Mouse (Mus musculus) hindbrain, embryonic 15.5 days (tissue): Measurements from ENCODE around the gene Ptpdc1. TPM values are rescaled to one million over a fixed set of nuclear protein-coding genes. Genes with fewer than 3 reads are reported as not detected.
A peak's percentile ranks its signal among the peaks of the same experiment; 100 is the strongest.

Experiments
- ATAC-seq: fragments of 200-750 bp; cut with Nextera tagmentation; 2 replicates; pipeline ENCODE4 v1.8.0; 2017; ENCODE audit warnings: low read depth, moderate number of reproducible peaks, moderate TSS enrichment; ENCODE audit not compliant: low FRiP score
- H3K27ac ChIP-seq: fragments of 300-500 bp; sonication (generic); replicated peaks from 2 replicates; pipeline ENCODE4 v1.5.1; 2015; ENCODE audit warnings: mild to moderate bottlenecking, inconsistent platforms
- H3K27me3 ChIP-seq: fragments of 300-500 bp; sonication (generic); 2 replicates; pipeline ENCODE4 v1.6.1; 2015; ENCODE audit warnings: control low read depth, inconsistent platforms
- H3K36me3 ChIP-seq: fragments of 300-500 bp; sonication (generic); 2 replicates; pipeline ENCODE4 v1.6.1; 2015; ENCODE audit warnings: control low read depth, inconsistent platforms
- H3K4me1 ChIP-seq: fragments of 300-500 bp; sonication (generic); replicated peaks from 2 replicates; pipeline ENCODE4 v1.6.1; 2015; ENCODE audit warnings: control low read depth, inconsistent platforms
- H3K4me2 ChIP-seq: fragments of 300-500 bp; sonication (generic); 2 replicates; pipeline ENCODE4 v1.6.1; 2015; ENCODE audit warnings: moderate library complexity, mild to moderate bottlenecking, inconsistent platforms
- H3K4me3 ChIP-seq: fragments of 300-500 bp; sonication (generic); 2 replicates; pipeline ENCODE4 v1.5.1; 2015; ENCODE audit warnings: mild to moderate bottlenecking, inconsistent platforms
- H3K9ac ChIP-seq: fragments of 300-500 bp; sonication (generic); 2 replicates; pipeline ENCODE4 v1.6.1; 2015; ENCODE audit warnings: inconsistent platforms
- H3K9me3 ChIP-seq: fragments of 300-500 bp; sonication (generic); 2 replicates; pipeline ENCODE4 v1.6.1; 2016; ENCODE audit warnings: control low read depth, inconsistent platforms
- WGBS: fragments of 180-500 bp; shearing (Covaris S2); methylation state at CpG from one replicate; pipeline ENCODE4 v1.1.7; 2015; 5-methylcytosine and 5-hydroxymethylcytosine counted together
- polyA plus RNA-seq: library from polyadenylated mRNA; unstranded; fragments of >200 nt; fragmentation: Nextera tagmentation; extraction: Ambion mirVana; gene quantifications from 2 replicates; pipeline ENCODE4 v1.2.1, GENCODE M21; 2015

The Ptpdc1 gene
- polyA plus RNA-seq, 1 experiment from 2014 or later, result 17.2 TPM

DNA sequence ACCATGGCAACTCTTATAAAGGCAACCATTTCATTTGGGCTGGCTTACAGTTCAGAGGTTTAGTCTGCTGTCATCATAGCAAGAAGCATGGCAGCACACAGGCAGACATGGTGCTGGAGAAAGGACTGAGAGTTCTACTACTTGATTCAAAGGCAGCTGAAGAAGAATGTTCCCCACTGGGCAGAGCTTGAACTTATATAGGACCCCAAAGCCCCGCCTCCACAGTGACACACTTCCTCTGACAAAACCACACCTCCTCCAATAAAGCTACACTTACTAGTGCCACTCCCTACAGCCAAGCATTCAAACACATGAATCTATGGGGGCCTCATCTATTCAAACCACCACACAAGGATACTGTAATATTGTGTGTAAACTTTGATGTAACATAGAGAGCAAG is 70.9 kb downstream of the Ptpdc1 start:
- 87% methylated on average over 1 of the region's 1 CpGs for WGBS
- peaks cover 12% of the 10 kb centered on the region for H3K4me1 ChIP-seq
- no peak for ATAC-seq
- no peaks in the 10 kb centered on the region for H3K36me3 ChIP-seq
- H3K9me3 ChIP-seq, result no peaks in the 10 kb centered on the region
- H3K27me3 ChIP-seq, result no peaks in the 10 kb centered on the region
- no peak overlapping the region for H3K4me2 ChIP-seq
- no peak overlapping the region for H3K27ac ChIP-seq
- no peak overlapping the region for H3K4me3 ChIP-seq
- no peak overlapping the region for H3K9ac ChIP-seq

DNA sequence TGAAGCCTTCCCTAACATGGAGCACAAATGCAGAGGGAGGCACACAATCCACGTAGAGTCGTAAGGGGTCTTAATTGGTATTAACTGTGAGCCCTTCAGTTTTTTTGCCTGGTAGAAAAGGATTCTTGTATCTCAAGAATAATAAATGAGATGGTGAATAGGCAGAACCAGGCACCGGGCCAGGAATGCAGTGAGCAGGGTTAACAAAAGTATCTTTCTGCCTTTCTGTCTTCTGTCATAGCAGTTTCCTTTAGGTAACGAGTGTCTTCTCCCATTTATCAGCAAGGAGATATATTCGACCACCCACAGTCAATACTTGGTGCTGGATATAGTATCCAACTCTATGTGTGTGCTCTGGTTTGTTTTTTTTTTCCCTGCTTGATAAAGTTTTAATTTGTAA is 72.0 kb downstream of the Ptpdc1 start:
- ATAC-seq, result no peak
- Histone ChIP-seq H3K4me3 (no peak overlapping the region), H3K9me3 (no peaks in the 10 kb centered on the region), H3K36me3 (no peaks in the 10 kb centered on the region), H3K9ac (no peak overlapping the region), H3K4me2 (no peak overlapping the region), H3K4me1 (peaks cover 12% of the 10 kb centered on the region), H3K27me3 (no peaks in the 10 kb centered on the region), H3K27ac (peak overlapping the region; percentile 86)
- 38% methylated on average over 5 of the region's 5 CpGs for WGBS

DNA sequence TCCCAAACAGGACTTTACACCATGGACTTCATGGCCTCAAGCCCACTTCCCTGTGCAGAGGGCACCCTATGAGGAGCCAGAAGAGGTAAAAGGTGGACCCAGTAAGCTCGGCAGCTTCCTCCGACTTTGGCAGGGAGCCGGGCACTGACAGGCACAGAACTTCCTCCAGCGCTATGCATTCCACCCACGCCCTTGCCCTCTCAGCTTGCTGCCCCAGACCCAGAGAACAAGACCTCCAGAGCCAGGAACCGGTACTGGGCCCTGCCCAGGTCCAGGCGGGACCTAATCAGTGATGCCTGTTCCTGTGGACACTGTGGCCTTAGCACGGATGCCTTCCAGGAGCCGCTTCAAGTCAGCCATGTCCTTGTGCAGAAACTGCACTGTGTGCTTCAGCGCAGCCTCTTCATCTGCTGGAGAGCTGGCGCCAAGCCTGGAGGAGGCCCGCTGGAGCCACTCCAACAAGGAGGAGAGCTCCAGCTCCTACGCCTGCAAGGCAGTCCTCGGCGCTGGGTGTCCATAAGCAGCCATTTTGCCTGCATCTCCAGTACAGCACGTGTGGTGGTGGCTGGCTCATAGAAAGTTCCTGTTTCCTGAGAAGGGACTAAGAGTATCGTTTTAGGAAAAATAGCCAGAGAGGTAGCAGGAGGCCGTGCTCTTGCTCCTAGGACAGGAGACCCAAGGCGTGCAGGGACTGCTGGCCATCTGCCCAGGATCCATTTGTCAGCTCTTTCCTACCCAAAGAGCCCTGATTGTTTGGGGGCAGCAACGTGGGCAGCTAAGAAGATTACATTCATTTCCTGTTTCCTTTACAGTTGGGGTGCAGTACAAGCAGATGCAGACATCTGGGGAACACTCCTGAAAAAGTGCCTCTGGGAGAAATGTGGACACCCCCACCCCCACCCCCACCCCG is 73.0 kb downstream of the Ptpdc1 start:
- no peaks in the 10 kb centered on the region for H3K36me3 ChIP-seq
- no peaks in the 10 kb centered on the region for H3K27me3 ChIP-seq
- no peaks in the 10 kb centered on the region for H3K9me3 ChIP-seq
- peak overlapping the region; percentile 10 for H3K4me3 ChIP-seq
- H3K4me2 ChIP-seq, result peak overlapping the region; percentile 39
- H3K4me1 ChIP-seq, result peaks cover 12% of the 10 kb centered on the region
- no peak overlapping the region for H3K9ac ChIP-seq
- peak overlapping the region; percentile 86 for H3K27ac ChIP-seq
- peak; percentile 82 for ATAC-seq
- 51% methylated on average over 21 of the region's 21 CpGs for WGBS

DNA sequence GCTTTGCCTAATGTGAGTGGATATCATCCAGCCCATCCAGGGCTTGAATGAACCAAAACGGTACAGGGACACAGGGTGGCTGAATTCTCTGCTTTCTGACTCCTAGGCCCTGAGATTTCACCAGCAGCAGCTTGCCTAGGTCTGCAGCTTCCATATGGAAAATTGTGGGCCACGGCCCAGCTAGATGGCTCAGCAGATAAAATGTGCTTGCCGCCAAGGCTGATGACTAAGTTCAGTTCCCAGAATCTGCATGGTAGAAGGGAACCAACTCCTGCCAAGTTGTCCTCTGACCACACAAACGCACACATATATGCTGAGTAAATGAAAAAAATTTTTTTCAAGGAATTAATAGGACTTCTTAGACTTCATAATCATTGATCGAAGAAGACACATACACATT is 77.2 kb downstream of the Ptpdc1 start:
- no peak overlapping the region for H3K27ac ChIP-seq
- 89% methylated on average over 5 of the region's 5 CpGs for WGBS

DNA sequence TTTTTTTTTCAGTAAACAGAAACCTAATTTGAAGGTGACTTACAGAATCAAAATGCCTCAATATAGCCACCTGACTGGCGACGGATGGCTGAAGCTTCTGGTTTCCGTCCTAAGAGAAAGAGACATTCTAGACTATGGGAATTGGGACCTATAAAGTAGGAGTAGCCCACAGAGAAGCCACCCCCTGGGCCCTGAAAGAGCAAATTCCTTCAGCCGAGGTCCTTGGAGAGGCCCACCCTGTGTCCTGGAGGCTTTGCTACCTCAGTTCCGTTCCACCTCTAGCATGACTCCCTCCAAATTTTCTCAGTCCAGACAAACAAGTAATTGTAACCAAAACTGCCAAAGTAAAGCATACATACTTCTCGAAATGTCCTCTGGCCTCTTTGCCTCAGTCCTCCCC is 77.8 kb downstream of the Ptpdc1 start:
- H3K9ac ChIP-seq, result no peak overlapping the region
- H3K36me3 ChIP-seq, result no peaks in the 10 kb centered on the region
- no peak overlapping the region for H3K4me3 ChIP-seq
- no peak overlapping the region for H3K4me2 ChIP-seq
- no peaks in the 10 kb centered on the region for H3K27me3 ChIP-seq
- no peak for ATAC-seq
- WGBS, result 90% methylated on average over 6 of the region's 6 CpGs
- H3K4me1 ChIP-seq, result peaks cover 29% of the 10 kb centered on the region
- H3K9me3 ChIP-seq, result no peaks in the 10 kb centered on the region
- no peak overlapping the region for H3K27ac ChIP-seq

More for the DNA sequence above, 77.2 kb downstream of the Ptpdc1 start:
- Histone ChIP-seq H3K4me2 (no peak overlapping the region), H3K27me3 (no peaks in the 10 kb centered on the region), H3K4me1 (peaks cover 33% of the 10 kb centered on the region), H3K9ac (no peak overlapping the region), H3K9me3 (no peaks in the 10 kb centered on the region), H3K36me3 (no peaks in the 10 kb centered on the region), H3K4me3 (no peak overlapping the region)
- no peak for ATAC-seq

DNA sequence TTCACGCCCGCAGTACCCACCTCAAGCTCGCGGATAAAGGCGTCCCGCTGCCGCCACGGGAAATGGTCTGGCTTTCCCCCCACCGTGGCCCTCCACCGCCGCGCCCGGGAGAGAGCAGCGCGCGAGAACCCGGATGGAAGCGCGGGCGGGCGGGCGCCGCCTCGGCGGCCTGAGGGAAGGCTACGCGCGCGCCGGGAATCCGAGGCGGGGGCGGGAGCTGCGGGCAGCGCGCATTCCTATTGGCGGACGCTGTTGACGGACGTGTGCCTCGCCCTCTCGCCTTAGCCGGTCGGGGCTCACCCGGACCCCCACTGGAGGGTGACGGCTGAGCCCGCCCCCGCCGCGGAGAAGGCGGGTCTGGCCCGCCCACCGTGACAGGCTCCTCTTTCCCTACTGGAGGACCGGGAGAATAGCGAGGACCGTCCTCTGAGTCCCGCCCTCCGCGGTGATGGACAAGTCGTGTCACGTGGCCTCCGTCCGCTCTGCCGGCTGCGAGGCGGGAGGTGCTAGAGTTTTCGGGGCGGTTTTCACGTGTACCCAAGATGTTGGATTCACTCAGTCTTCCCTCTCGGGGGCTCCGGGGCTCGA is 79.0 kb downstream of the Ptpdc1 start:
- WGBS, result under 1% methylated on average over 64 of the region's 72 CpGs
- Histone ChIP-seq H3K36me3 (no peaks in the 10 kb centered on the region), H3K4me1 (peaks cover 31% of the 10 kb centered on the region), H3K27me3 (no peaks in the 10 kb centered on the region), H3K27ac (peak overlapping the region; percentile 100), H3K9me3 (no peaks in the 10 kb centered on the region), H3K9ac (peak overlapping the region; percentile 99), H3K4me2 (peak overlapping the region; percentile 81), H3K4me3 (peak overlapping the region; percentile 97)
- ATAC-seq, result peak; percentile 99

DNA sequence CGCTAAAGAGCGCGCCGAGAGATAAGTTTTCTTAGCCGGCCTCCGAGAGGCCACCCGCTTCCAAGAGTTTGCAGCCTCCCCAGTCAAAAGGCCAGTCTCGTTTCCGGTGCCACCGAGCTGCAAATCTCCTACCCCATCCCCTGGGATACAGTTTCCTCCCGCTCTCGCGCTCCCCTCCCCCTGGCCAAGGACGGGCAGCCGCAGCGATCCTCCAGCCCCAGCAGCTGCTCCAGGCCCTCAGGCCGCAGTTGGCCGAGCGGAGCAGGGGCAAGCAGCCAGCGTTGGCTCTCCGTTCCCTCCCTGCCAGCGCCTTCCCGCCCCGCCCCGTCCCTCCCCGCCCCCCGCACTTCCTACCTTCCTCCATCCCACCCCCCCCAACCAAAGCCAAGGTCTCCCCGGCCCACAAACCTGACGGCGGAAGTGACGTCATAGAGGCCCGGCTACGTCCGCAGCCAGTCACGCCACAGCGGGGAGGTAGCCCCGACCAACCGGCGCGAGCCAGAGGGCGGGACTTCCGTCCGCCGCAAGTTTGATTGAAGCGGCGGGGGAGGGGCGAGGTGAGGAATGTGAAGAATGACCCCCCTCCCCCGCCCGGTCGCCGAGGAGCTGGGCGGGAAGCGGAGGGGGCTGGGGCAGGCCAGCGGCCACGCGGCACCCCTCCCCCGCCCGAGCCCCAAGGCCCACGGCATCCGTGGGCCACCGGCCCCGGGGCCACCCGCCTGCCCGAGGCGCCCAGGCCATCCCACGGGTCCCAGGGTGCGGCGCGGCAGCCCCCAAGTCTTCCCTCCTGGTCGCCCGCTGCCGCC is 79.8 kb downstream of the Ptpdc1 start:
- Histone ChIP-seq H3K36me3 (no peaks in the 10 kb centered on the region), H3K27ac (peak overlapping the region; percentile 100), H3K4me2 (peak overlapping the region; percentile 81), H3K9me3 (no peaks in the 10 kb centered on the region), H3K4me1 (peaks cover 36% of the 10 kb centered on the region), H3K9ac (peak overlapping the region; percentile 99), H3K4me3 (peak overlapping the region; percentile 97), H3K27me3 (no peaks in the 10 kb centered on the region)
- peak; percentile 86 for ATAC-seq
- under 1% methylated on average over 37 of the region's 72 CpGs for WGBS

DNA sequence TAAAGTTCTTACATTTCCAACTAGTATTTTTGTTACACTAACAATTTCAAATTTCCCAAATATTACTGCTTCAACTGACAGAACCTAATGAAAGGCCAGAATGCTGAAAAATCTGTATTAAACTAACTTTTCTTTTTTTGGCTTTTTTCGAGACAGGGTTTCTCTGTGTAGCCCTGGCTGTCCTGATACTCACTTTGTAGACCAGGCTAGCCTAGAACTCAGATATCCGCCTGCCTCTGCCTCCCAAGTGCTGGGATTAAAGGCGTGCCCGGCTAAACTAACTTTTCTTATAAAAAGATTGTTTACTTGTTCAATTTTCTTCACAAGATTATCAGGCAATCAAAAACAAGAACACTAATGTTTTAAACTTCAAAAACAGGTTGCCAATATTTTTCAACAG is 80.6 kb downstream of the Ptpdc1 start:
- H3K27me3 ChIP-seq, result no peaks in the 10 kb centered on the region
- peak overlapping the region; percentile 97 for H3K4me3 ChIP-seq
- WGBS, result 49% methylated on average over 4 of the region's 4 CpGs
- H3K27ac ChIP-seq, result no peak overlapping the region
- peak overlapping the region; percentile 81 for H3K4me2 ChIP-seq
- peaks cover 42% of the 10 kb centered on the region for H3K4me1 ChIP-seq
- H3K36me3 ChIP-seq, result no peaks in the 10 kb centered on the region
- peak overlapping the region; percentile 79; the same call in 1 of the 2 replicates for H3K9ac ChIP-seq
- H3K9me3 ChIP-seq, result no peaks in the 10 kb centered on the region
- ATAC-seq, result no peak

DNA sequence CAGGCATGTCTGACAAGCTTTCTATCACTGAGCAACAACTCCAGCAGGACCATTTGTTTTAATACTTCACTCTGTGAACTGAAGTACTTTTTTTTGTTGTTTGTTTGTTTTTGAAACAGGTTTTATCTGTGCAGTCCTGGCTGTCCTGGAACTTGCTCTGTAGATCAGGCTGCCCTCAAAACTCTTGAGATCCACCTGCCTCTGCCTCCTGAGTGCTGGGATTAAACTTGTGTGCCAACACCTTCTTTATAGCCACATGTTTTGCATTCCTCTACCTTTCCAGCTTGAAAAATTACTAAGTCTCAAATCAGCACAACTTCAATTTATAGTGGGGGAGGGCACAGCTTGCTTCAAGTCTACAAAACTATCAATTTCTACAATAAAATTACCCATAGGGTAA is 81.1 kb downstream of the Ptpdc1 start:
- peaks cover 44% of the 10 kb centered on the region for H3K4me1 ChIP-seq
- no peak for ATAC-seq
- no peaks in the 10 kb centered on the region for H3K36me3 ChIP-seq
- H3K27ac ChIP-seq, result no peak overlapping the region
- 0 out of 2 replicates have a peak overlapping the region, but pooled peaks have one; percentile 97 for H3K4me3 ChIP-seq
- no peak overlapping the region for H3K9ac ChIP-seq
- H3K9me3 ChIP-seq, result no peaks in the 10 kb centered on the region
- peak overlapping the region; percentile 81 for H3K4me2 ChIP-seq
- H3K27me3 ChIP-seq, result no peaks in the 10 kb centered on the region

DNA sequence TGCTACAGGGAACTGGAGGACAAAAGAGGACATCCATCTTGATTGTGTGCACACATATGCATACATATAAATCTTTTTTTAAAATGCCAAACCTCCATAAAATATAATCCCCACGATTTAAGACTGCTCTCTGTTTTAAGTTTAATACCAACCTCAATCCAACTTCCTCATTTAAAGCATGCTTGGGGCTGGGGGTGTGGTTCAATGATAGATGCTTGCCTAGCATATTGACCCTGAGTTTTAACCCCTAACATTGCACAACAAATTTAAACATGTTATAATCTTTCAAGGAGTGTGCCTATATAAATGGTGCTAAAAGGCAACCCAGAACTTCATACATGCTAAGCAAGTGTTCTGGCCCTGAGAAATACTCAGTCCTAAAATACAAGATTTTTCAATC is 85.0 kb downstream of the Ptpdc1 start:
- Histone ChIP-seq H3K9ac (no peak overlapping the region), H3K4me1 (peaks cover 45% of the 10 kb centered on the region), H3K9me3 (no peaks in the 10 kb centered on the region), H3K4me3 (no peak overlapping the region), H3K36me3 (0 out of 2 replicates have a peak, but pooled peaks cover 5% of the 10 kb centered on the region), H3K27ac (no peak overlapping the region), H3K27me3 (no peaks in the 10 kb centered on the region), H3K4me2 (0 out of 2 replicates have a peak overlapping the region, but pooled peaks have one; percentile 11)
- 52% methylated on average over 1 of the region's 1 CpGs for WGBS
- ATAC-seq, result no peak

DNA sequence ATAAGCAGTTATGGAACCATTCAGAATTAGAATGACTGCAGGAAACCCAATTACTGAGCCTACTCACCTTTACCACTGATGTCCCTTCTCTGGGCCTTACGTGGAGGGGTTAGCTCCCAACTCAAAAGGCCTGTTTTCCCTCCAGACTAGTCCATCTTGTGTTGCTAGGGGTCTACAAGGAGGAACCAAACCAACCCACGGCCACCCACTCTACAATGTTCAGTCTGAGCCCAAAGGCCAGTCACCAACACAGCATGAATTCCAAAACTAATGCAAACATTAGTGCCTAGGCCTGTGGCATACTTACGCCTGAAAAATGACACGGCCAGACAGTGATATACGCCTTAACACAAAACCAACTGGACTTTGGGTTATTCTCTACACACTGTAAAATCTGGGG is 92.0 kb downstream of the Ptpdc1 start:
- 83% methylated on average over 5 of the region's 5 CpGs for WGBS
- no peaks in the 10 kb centered on the region for H3K9me3 ChIP-seq
- no peak for ATAC-seq
- peaks cover 3% of the 10 kb centered on the region; the same call in 1 of the 2 replicates for H3K4me1 ChIP-seq
- H3K27me3 ChIP-seq, result no peaks in the 10 kb centered on the region
- H3K4me3 ChIP-seq, result no peak overlapping the region
- no peak overlapping the region for H3K9ac ChIP-seq
- no peak overlapping the region for H3K27ac ChIP-seq
- H3K36me3 ChIP-seq, result 0 out of 2 replicates have a peak, but pooled peaks cover 8% of the 10 kb centered on the region
- H3K4me2 ChIP-seq, result no peak overlapping the region

DNA sequence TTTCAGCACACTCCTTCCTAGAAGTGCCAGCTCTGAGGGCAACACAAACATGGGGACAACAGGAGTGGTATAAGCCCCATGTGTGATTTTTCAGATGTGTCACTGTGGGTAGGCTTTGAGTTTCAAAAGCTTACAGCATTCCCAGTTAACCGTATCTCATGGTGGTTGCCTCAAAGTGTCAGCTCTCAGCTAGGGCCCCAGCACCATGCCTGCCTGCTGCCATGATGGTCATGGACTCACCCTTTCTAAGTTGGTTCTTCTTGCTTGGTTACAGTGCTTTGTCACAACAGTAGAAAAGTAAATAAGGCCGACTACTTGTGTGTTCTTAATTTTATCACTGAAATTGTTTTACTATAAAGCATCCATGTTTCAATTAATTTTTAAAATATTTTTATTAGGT is 94.0 kb downstream of the Ptpdc1 start:
- ATAC-seq, result no peak
- no peaks in the 10 kb centered on the region for H3K9me3 ChIP-seq
- no peak overlapping the region for H3K4me3 ChIP-seq
- no peak overlapping the region for H3K9ac ChIP-seq
- 0 out of 2 replicates have a peak, but pooled peaks cover 3% of the 10 kb centered on the region for H3K36me3 ChIP-seq
- H3K4me1 ChIP-seq, result no peaks in the 10 kb centered on the region
- no peak overlapping the region for H3K27ac ChIP-seq
- H3K4me2 ChIP-seq, result no peak overlapping the region
- 92% methylated on average over 2 of the region's 2 CpGs for WGBS
- no peaks in the 10 kb centered on the region for H3K27me3 ChIP-seq
